Mouse (Mus musculus) bone marrow, adult 2 months (tissue): ENCODE measurements around the gene Dkk3.

Experiments
- CTCF ChIP-seq: fragments of 200-500 bp; IDR thresholded peaks from 2 replicates; pipeline ENCODE4 v1.5.1; 2011; ENCODE audit warnings: low read length, control low read depth; ENCODE audit not compliant: control insufficient read depth, insufficient read depth
- POLR2A ChIP-seq: fragments of 200-500 bp; IDR thresholded peaks from 2 replicates; pipeline ENCODE4 v1.6.1; 2011; ENCODE audit warnings: low read depth, mild to moderate bottlenecking, control low read depth, low read length, borderline replicate concordance; ENCODE audit not compliant: control insufficient read depth

DNA sequence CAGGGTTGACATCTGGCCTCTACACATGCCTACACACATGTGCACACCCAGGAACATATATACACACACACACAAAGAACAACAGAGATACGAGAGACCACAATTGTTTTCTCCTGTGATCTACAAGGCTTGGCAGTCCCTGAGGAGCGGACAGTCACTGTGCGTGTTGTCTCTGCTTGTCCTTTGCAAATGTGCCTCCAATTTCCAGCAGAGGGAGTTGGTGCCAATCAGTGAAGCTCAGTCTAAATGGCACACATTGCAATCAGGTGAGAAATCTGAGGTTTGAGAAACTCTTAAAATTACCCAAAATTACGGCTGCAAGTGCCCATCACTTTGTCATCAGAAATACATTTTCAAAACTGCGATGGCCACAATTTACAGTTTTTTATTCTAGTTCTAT is 25.6 kb downstream of the Dkk3 start:
- no peak for TF ChIP-seq CTCF
- TF ChIP-seq POLR2A: no peak
